Comparison of ENCODE assay signal across 10 mouse cellular contexts in genomic region chr11:31753711-31754161, GRCm38 (mm10).
DNase-seq lines count a peak whose midpoint lies in the region; ATAC-seq lines count a peak whose summit lies in the region.
"Had no signal": no experiment of that assay in that cellular context is flagged by ENCODE, and none has a peak within 500 bp of the region (broad histone marks: within the 10 kb centered on the region; RNA-seq: fewer than 3 reads in every experiment).

No protein-coding gene starts in this region.

- peak overlapping the region; percentile 77 for H3K27ac ChIP-seq in forebrain, embryonic 14.5 days (ENCODE audit: low read depth, low read length)
- H3K27ac ChIP-seq in hindbrain, embryonic 16.5 days (ENCODE audit: low read depth, low read length) = peak overlapping the region; percentile 57; the same call in 1 of the 2 replicates
- H3K27ac ChIP-seq in neural tube, embryonic 14.5 days (ENCODE audit: low read depth, low read length) = peak overlapping the region; percentile 6; the same call in 1 of the 2 replicates

- no peaks in the 10 kb centered on the region for H3K9me3 ChIP-seq in forebrain, embryonic 14.5 days (replicated peaks; ENCODE audit: control insufficient read depth, low read length)
- H3K9me3 ChIP-seq in hindbrain, embryonic 16.5 days (ENCODE audit: control insufficient read depth, low read length) = no peaks in the 10 kb centered on the region
- H3K9me3 ChIP-seq in neural tube, embryonic 14.5 days (ENCODE audit: control insufficient read depth, low read length) = no peaks in the 10 kb centered on the region

- WGBS in forebrain, embryonic 14.5 days = 60% methylated on average over 5 of the region's 5 CpGs
- 37% methylated on average over 5 of the region's 5 CpGs for WGBS in hindbrain, embryonic 16.5 days
- WGBS in neural tube, embryonic 14.5 days = 38% methylated on average over 5 of the region's 5 CpGs

- H3K27me3 ChIP-seq in forebrain, embryonic 14.5 days (replicated peaks; ENCODE audit: control insufficient read depth, insufficient read depth, low read length) = no peaks in the 10 kb centered on the region
- no peaks in the 10 kb centered on the region for H3K27me3 ChIP-seq in hindbrain, embryonic 16.5 days (replicated peaks; ENCODE audit: control insufficient read depth, insufficient read depth, low read length)
- H3K27me3 ChIP-seq in neural tube, embryonic 14.5 days (ENCODE audit: control insufficient read depth, insufficient read depth, low read length) = no peaks in the 10 kb centered on the region

- H3K4me3 ChIP-seq in forebrain, embryonic 14.5 days (ENCODE audit: low read depth, low read length) = no peak overlapping the region
- no peak overlapping the region for H3K4me3 ChIP-seq in hindbrain, embryonic 16.5 days (ENCODE audit: low read length)
- H3K4me3 ChIP-seq in neural tube, embryonic 14.5 days (ENCODE audit: low read depth, low read length) = no peak overlapping the region

- H3K36me3 ChIP-seq in forebrain, embryonic 14.5 days (ENCODE audit: control insufficient read depth, insufficient read depth, low read length) = no peaks in the 10 kb centered on the region
- no peaks in the 10 kb centered on the region for H3K36me3 ChIP-seq in hindbrain, embryonic 16.5 days (ENCODE audit: control insufficient read depth, insufficient read depth, low read length)
- H3K36me3 ChIP-seq in neural tube, embryonic 14.5 days (ENCODE audit: control insufficient read depth, insufficient read depth, low read length) = no peaks in the 10 kb centered on the region

- no peak overlapping the region for H3K4me2 ChIP-seq in forebrain, embryonic 14.5 days (ENCODE audit: low read length)
- no peak overlapping the region for H3K4me2 ChIP-seq in hindbrain, embryonic 16.5 days (ENCODE audit: low read length)
- H3K4me2 ChIP-seq in neural tube, embryonic 14.5 days (ENCODE audit: low read depth, low read length) = no peak overlapping the region

- ATAC-seq in forebrain, embryonic 14.5 days = peak; percentile 75
- ATAC-seq in hindbrain, embryonic 16.5 days = peak; percentile 85
- peak; percentile 73; the same call in 1 of the 2 replicates for ATAC-seq in neural tube, embryonic 14.5 days (ENCODE audit: low read depth)

- DNase-seq in 416B (ENCODE audit: low read depth) = peak; percentile 12
- peak; percentile 67 for DNase-seq in forebrain, embryonic 14.5 days (ENCODE audit: low spot score)
- DNase-seq in urinary bladder, postnatal 25 days (ENCODE audit: low spot score) = no peak
- no peak for DNase-seq in cerebellum, adult 11-12 months
- DNase-seq in heart, adult 9 months (ENCODE audit: low spot score in 2 of 2) = no peak
- DNase-seq: cerebellum, postnatal 36 days; heart, postnatal 36 days; liver had no signal

- peaks cover 10% of the 10 kb centered on the region for H3K4me1 ChIP-seq in forebrain, embryonic 14.5 days (ENCODE audit: control insufficient read depth, insufficient read depth, low read length)
- H3K4me1 ChIP-seq in hindbrain, embryonic 16.5 days (ENCODE audit: control insufficient read depth, insufficient read depth, low read depth, low read length) = peaks cover 9% of the 10 kb centered on the region
- 0 out of 2 replicates have a peak, but pooled peaks cover 4% of the 10 kb centered on the region for H3K4me1 ChIP-seq in neural tube, embryonic 14.5 days (ENCODE audit: control insufficient read depth, insufficient read depth, low read length)

- no peak overlapping the region for H3K9ac ChIP-seq in forebrain, embryonic 14.5 days (ENCODE audit: low read length)
- no peak overlapping the region for H3K9ac ChIP-seq in hindbrain, embryonic 16.5 days (ENCODE audit: low read depth, low read length)
- H3K9ac ChIP-seq in neural tube, embryonic 14.5 days (replicated peaks; ENCODE audit: low read depth, low read length) = no peak overlapping the region

Comparison
In these comparisons a context has a peak if more than half of its experiments do, and no peak if none do; other contexts are left out.
1. DNase-seq: peak in 416B (single experiment) and forebrain, embryonic 14.5 days (single experiment); none in urinary bladder, postnatal 25 days (single experiment), cerebellum, adult 11-12 months (single experiment) and heart, adult 9 months (0 of 2).
2. H3K27ac ChIP-seq: peak in every context shown above with its lines; median percentile 77 in forebrain, embryonic 14.5 days; 57 in hindbrain, embryonic 16.5 days; 6 in neural tube, embryonic 14.5 days.
3. Peak in every context shown above with its lines, with median percentiles within 50 percentile points of each other: ATAC-seq.